Mouse (Mus musculus): ENCODE data around the gene Wipi1.

DNA sequence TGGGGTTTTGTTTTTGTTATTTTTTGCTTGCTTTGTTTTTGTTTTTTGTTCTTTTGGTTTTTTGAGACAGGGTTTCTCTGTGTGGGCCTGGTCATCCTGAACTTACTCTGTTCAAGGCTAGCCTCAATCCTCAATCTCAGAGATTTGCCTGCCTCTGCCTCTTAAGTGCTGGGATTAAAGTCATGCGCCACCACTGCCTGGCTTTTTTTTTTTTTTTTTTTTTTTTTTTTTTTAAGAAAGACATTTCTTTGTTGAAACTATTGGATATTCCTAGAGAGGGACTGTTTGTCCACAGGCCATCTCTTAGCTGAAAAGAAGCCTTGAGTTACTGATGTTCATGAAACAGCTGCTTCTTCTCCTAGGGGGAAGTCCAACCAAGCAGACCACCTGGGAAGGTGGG is 64.1 kb downstream of the Wipi1 start:
- TF ChIP-seq CTCF (IDR thresholded peaks at IDR 0.05; ENCODE audit: borderline replicate concordance, insufficient read depth, low read depth, low read length) (no peak), POLR2A (IDR thresholded peaks at IDR 0.05; ENCODE audit: borderline replicate concordance, insufficient read depth, low read length) (no peak)
